Mouse (Mus musculus) ovary, postnatal 10 days (tissue): ENCODE measurements at regions not wholly inside any gene's neighbourhood (a gene's known extent, or its start where the extent isn't known, plus 50 kb on each side); places are given as distances from the start of the nearest gene placed in this dataset.

Experiments
- DNase-seq: peaks from one replicate; pipeline ENCODE4 v3.0.0; 2022; ENCODE audit warnings: low spot score

DNA sequence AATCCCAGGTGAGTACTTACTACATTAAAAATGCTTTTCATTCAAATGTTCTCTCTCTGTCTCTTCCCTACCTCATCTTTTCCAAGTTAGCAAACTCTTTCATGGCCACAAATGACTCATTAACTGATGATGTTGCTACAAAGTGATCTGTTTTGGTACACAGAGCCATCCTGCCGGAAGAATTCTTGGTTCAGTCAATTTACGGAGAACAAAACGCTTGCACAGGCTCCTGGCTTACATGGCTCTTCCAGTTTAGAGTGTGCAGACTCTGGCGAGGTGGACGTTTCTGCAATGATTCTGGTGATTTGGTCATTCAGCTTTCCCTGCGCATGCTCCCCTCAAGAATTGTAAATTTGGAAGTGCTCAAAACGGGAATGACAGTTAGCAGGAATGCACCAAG lies 131.4 kb upstream of the Sel1l start:
- no peak for DNase-seq

DNA sequence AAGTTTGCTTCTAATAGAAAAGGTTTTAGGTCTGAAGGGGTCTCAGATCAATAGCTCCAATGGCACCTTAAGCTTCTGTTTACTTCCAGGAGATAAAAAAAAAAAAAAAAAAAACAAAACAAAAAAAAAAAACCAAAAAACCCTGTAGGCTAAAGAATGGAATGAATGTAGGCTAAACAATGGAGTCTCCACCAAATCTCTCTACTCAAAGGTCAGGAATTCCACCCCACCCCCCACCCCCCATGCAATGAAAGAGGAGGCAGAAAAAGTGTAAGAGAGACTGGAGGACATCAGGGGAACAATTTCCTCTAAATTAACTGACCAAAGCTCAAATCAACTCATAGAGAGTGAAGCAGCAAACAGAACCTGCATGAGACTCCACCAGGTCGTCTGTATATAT lies 122.1 kb upstream of the Sel1l start:
- no peak for DNase-seq

DNA sequence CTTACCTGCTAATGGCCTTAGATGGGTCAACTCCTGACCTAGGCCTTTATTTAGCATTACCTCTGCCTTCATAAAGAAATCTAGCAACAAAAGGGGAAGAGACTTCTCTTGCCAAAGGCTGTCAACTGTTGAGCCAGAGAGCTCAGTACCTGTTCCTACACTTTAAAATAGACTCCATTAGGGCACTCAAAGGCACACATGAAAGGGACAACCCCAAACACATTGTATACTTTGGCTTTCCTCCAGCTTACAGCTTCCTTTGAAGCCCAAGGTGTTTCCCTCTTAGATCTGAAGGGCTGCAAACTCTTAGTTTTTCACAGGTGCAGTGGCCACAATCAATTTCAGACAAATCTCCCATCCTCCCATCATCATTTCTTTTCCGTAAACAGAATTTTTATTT lies 117.0 kb upstream of the Sel1l start:
- no peak for DNase-seq

DNA sequence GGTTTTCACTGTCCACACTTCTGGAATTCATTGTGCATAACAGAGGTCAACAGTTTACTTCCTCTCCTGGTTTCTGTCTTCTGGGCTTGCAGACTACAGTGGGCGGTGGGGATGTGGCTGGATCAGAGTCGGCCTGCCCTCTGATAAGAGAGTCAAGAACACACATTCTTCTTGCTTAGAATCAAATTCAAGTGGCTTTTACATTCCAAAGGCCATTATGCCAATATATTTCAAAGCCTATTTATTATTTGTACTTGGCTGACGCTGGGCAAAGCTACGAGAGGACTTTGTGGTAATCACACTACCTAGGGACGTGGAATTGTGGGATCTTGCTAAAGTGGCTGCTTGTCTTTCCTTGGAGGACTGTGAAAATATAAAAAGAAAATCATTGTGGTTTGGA lies 114.3 kb upstream of the Sel1l start:
- DNase-seq, result no peak

DNA sequence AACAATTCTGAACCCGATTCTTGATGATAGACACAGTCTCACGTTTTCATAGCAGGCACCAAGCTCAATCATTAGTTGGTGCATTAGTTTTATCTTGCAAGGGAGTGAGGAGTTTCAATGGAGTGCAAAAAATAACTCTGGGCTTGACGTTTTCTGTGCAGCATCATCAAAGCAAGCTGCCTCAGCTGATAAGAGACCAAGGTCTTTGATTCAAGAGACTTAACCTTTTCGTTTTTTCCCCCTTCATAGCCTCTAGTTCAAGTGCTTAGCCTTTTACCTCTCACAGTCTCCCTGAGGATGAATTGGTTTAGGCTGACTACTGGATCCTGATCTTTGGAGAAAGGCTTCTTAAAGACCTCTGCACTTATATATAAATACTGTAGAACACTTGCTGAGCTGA lies 109.1 kb upstream of the Sel1l start:
- no peak for DNase-seq

DNA sequence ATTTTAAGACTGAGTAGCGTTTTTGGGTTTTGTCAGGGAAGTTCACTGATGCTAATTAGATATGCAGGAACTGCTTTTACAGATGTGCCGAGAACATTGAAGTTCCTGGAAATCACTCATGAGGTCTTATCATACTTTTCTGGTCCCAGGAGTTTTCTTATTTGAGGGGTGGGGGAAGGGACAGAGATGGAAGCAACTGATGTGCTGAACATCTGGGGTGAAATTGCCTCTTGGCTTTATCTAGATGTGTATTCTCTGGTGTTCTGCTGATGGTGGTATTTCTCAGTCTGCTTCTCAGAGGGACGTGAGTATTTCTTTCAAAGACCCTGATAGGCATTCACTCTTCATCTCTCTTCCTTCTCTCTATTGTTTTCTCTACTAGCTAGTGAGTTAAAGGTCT lies 107.5 kb upstream of the Sel1l start:
- no peak for DNase-seq

DNA sequence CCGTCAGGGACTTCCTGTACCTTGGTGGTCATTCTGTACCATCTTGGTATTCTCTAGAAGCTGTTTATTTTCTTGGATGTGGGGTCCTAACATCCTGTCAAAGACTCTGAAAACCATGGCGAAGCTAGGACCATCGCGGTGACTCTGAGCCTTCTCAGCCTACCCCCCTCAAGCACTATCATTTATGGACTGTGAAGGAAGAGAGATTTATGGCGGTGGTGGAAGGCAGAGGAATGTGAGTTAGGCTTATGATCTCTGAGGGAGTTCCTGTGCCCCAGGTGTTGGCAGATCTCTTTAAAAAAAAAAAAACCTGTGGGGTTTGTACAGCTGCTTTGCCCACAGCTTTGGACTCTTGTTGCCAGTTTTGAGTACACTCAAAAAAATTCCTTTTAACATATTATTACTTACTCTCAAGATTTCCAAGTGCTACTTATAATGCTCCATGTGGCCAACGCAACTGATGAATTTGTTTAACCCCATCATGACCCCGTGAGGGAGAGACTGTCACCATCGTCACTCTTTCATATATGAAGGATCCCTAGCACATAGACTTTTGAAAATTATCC lies 99.7 kb upstream of the Sel1l start:
- no peak for DNase-seq

DNA sequence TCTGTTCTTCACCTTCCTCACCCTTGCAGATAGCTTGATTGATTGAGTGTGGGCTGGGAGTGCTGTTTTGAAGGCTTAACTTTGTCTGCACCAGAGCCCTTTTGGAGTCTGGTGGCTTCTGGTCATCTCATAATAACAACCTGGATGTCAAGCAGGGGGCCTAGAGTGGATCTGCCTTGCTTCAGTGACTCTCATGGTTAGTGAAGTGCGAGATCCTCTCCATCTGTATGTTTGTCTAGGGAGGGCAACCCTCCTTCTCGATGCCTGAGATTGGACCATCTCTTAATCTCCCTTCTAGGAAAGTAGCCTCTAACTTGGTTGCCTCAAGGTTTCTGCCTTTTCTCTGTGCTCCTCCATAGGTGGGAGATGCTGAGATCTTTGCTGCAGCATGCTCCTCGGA lies 99.0 kb upstream of the Sel1l start:
- no peak for DNase-seq

DNA sequence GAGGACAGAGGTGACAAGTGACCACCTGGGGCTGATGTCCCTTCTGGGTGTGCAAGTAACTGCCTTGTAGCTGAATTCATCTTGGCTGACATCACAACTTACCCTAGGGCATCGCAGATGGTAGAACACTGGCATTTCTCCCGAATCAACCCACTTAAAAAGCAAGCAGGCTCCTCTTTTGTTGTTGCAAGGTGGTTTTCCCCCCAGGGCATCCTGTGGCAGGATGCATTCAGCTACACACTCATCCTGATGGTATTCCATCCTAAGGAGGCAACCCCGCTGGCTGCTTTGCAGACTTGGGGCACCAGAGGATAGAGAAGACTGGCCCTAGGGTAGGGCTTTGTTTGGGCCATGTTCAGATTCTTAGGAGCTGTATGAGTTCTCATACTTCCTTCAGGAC lies 97.6 kb upstream of the Sel1l start:
- DNase-seq, result no peak

DNA sequence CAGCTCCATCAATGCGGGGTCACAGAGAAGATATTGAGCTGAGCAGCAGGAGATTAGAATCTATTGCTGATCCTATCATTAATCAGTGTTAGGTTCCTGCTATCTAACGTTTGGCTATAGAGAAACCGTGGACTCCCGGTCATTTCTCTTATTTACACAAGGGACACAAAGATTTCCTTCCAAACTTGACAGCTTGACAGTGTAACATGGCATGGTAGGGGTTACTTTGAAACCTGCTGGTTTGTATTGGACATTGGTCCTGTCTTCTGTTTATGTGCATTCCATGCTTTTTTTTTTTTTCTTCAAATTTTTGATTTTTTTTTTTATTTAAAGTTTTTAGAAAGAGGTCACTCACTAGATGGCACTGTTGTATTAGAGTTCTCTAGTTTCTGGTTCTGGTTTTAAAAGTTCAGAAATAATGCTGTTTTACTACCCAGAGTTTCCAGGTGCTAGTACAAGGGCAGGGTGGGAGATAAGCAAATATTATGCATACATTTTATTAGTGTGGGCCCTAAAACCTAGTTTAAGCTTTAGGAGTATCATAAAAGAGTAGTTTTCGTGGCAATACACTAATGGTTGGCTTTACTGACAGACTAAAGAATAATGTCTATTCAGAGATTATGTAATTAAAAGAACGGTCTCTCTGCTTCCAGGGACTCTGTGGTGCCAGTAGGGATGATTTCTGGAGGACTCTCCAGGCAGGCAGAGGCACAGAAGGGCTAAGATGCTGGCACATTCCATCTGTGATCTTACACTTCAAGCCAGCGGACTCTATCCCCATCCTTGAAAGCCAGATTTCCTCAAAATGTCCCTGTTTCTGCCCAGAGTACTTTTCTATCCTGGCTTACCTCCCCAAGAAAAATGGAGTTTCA lies 83.8 kb upstream of the Sel1l start:
- DNase-seq, result no peak

DNA sequence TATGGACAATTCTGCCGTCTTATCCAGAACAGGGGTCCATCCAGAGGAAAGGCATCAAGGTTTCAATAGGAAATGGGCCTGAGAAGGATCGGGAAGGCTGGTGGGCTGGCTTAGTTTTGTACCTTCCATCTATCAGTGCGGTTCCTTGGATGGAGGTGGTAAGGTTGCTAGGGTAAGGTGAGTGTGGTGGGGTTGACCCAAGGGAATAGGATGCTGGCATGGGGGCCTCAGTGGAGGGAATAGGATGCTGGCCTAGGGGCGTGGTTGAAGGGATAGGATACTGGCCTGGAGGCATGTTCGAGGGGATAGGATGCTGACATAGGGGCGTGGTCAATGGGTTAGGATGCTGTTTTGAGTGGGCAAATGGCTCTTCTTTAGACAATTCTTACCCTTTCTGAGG lies 82.6 kb upstream of the Sel1l start:
- DNase-seq, result no peak

DNA sequence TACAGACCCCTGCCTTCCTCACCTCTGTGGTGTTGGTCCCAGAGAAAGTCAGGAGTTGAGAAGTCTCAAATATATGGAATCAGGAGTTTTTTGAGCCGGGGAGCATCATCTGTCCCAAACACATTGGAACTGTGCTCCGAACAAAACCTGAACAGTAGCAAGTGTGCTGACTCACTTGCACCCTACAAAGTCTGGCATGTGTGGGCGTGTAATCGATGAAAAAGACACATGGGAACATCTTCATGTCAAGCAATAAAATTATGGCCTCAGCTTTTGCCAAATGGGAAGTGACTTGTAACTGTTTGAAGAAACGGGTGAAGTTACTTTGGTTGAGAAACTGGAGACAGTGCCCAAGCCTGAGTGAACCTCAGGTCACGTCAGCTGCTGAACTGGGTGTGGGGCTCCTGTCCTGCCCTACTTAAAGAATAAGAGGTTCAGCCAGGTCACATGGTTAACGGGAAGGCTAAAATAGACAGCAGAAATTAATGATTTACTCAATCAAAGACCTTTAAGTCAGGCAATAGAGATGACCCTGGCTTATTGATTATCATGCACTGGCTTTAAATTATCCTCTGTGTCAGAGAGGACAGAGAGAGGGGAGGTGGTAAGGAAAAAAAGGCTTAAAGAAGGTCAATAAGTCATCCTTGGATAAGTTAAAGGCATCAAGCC lies 80.6 kb upstream of the Sel1l start:
- no peak for DNase-seq

DNA sequence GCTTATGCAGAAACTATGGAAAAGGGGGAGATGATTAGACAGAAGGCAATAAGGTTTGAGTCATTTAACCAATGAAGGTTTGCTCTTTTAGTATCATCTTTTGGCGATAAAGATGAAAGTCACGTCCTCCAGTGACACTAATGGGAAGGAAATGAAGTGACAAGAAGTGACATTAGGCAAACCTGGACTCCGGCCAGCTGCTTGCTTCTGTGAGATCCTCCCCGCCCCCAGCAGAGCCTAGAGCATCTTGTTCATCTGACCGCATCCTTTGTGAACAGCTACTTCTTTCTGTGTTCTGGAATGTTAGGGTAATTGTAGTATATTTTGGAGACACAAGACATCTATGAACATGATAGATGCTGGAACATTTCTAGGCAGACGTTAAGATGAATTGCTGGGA lies 78.6 kb upstream of the Sel1l start:
- DNase-seq, result no peak

DNA sequence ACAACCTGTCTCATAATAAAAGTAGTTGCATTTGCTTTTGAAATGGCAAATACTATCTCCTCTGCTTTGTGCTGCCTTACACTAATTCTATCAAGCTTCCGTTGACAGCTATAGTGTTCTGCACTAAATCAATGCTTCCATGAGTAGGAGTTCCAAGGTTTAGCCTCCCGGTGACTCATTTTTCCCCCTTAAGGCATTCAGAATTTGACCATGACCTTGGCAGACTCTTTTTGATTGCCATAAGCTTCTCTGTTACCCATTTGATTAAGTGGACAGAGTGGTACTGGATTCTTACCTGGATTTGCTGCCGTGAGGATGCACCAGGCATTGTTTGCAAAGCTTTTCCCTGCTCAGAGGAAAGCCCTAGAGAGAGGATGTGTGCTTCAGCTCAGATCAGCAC lies 66.5 kb upstream of the Sel1l start:
- no peak for DNase-seq

DNA sequence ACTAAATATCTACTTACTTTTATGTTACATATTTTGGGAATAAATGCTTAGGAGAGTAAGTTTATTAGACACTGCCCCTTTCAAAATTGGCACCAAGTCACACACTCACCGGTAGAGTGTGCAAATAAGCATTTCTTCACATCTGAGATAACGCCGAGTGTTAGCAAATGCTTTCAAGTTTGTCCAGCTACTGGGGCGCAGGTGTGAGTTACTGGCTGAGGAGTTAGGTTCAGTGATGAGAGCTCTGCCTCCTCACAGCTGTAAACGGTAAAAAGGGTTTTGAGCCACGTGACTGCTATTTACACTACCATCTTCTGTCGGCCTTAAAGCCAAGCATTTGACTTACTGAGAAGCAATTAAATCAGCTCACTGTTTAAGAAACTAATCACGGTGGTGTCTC lies 61.6 kb upstream of the Sel1l start:
- DNase-seq, result no peak
